ENCODE assay signal across 22 mouse cellular contexts in the genomic region with DNA sequence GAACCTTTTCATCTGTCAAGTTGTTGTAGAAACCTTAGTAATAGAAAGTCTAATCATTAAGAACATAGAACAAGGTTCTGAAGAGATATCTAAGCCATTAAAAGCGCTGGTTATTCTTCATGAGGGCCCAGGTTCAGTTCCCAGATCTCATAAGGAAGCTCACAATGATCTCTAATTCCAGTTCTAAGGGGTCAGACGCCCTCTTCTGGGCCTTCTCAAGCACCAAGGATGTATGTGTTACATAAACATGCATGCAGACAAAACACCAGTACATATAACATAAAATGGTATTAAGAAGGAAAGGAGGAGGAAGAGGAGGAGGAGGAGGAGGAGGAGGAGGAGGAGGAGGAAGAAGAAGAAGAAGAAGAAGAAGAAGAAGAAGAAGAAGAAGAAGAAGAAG.
A peak's percentile ranks its signal among the peaks of the same experiment; 100 is the strongest.
DNase-seq lines count a peak whose midpoint lies in the region; ATAC-seq and TF ChIP-seq lines count a peak whose summit lies in the region.
"Had no signal": no experiment of that assay in that cellular context is flagged by ENCODE, and none has a peak within 500 bp of the region (broad histone marks: within the 10 kb centered on the region; RNA-seq: fewer than 3 reads in every experiment).

No protein-coding gene starts in this region.

- TF ChIP-seq CTCF in intestine, postnatal 0 days (IDR thresholded peaks at IDR 0.05; ENCODE audit: low read depth), result 0 out of 2 replicates have a peak, but pooled peaks have one; percentile 10
- peak in 1 of 3 experiments; percentile 55; a peak in 2 of 6 replicates for TF ChIP-seq CTCF in MEL (IDR thresholded peaks at IDR 0.05 in 2 of 3, conservative IDR thresholded peaks at IDR 0.05 in 1 of 3; ENCODE audit: control insufficient read depth in 1 of 3, insufficient read depth in 1 of 3, low read depth in 2 of 3, low read length in 3 of 3, poor library complexity in 1 of 3, severe bottlenecking in 1 of 3)

- 58% methylated on average over 2 of the region's 2 CpGs for WGBS in intestine, postnatal 0 days
- 60% methylated on average over 2 of the region's 2 CpGs for WGBS in intestine, embryonic 16.5 days
- WGBS in limb, embryonic 12.5 days, result 57% methylated on average over 2 of the region's 2 CpGs
- 57% methylated on average over 2 of the region's 2 CpGs for WGBS in kidney, embryonic 14.5 days

- no peaks in the 10 kb centered on the region for H3K27me3 ChIP-seq in intestine, postnatal 0 days (replicated peaks; ENCODE audit: control insufficient read depth, insufficient read depth, low read length)
- H3K27me3 ChIP-seq in intestine, embryonic 16.5 days (replicated peaks; ENCODE audit: control insufficient read depth, insufficient read depth, low read length), result no peaks in the 10 kb centered on the region
- no peaks in the 10 kb centered on the region for H3K27me3 ChIP-seq in MEL (ENCODE audit: control insufficient read depth in 1 of 2, insufficient read depth in 2 of 2, low read length in 2 of 2)
- no peaks in the 10 kb centered on the region for H3K27me3 ChIP-seq in limb, embryonic 12.5 days
- no peaks in the 10 kb centered on the region for H3K27me3 ChIP-seq in kidney, embryonic 14.5 days (ENCODE audit: control insufficient read depth, insufficient read depth, low read length)
- H3K27me3 ChIP-seq: embryonic facial prominence, embryonic 12.5 days; embryonic facial prominence, embryonic 15.5 days; hindbrain, embryonic 12.5 days; hindbrain, embryonic 15.5 days had no signal

- no peak for ATAC-seq in intestine, postnatal 0 days
- ATAC-seq in intestine, embryonic 16.5 days, result no peak
- ATAC-seq in limb, embryonic 12.5 days (ENCODE audit: insufficient number of reproducible peaks, insufficient read depth, low FRiP score, low TSS enrichment, low read depth), result no peak
- no peak for ATAC-seq in kidney, embryonic 14.5 days (ENCODE audit: low FRiP score, low TSS enrichment)
- ATAC-seq: forebrain, embryonic 14.5 days; forebrain, postnatal 0 days had no signal

- H3K4me2 ChIP-seq in intestine, postnatal 0 days (replicated peaks; ENCODE audit: low read depth), result no peak overlapping the region
- no peak overlapping the region for H3K4me2 ChIP-seq in intestine, embryonic 16.5 days (ENCODE audit: low read depth, low read length)
- no peak overlapping the region for H3K4me2 ChIP-seq in limb, embryonic 12.5 days
- H3K4me2 ChIP-seq in kidney, embryonic 14.5 days (replicated peaks; ENCODE audit: low read depth, low read length), result no peak overlapping the region
- H3K4me2 ChIP-seq: embryonic facial prominence, embryonic 12.5 days; embryonic facial prominence, embryonic 15.5 days; heart, embryonic 11.5 days; hindbrain, embryonic 12.5 days; hindbrain, embryonic 15.5 days had no signal

- no peaks in the 10 kb centered on the region for H3K79me2 ChIP-seq in MEL (ENCODE audit: control insufficient read depth, insufficient read depth, low read length, poor library complexity)

- DNase-seq in 416B (ENCODE audit: low read depth), result peak; percentile 32
- DNase-seq in MEL (ENCODE audit: low read depth, low spot score), result peak; percentile 42
- no peak for DNase-seq in frontal cortex, postnatal 25 days (ENCODE audit: low spot score in 2 of 2)
- DNase-seq: adrenal gland, adult 2 months; adrenal gland, postnatal 14 days; cerebellum, adult 11 months; cerebellum, adult 2 months; cerebellum, adult 9-11 months; cerebellum, postnatal 25 days; forebrain, postnatal 0 days; gastrocnemius, postnatal 10 days; gastrocnemius, postnatal 36 days had no signal

- peak; percentile 64 for TF ChIP-seq RAD21 in MEL (IDR thresholded peaks at IDR 0.05; ENCODE audit: low read depth, low read length)

- TF ChIP-seq POLR2A in MEL (IDR thresholded peaks at IDR 0.05; ENCODE audit: control insufficient read depth in 1 of 2, insufficient read depth in 1 of 2, low read depth in 1 of 2, low read length in 2 of 2, poor library complexity in 1 of 2), result no peak

- no peak overlapping the region for H3K4me3 ChIP-seq in intestine, postnatal 0 days (ENCODE audit: low read depth, low read length)
- no peak overlapping the region for H3K4me3 ChIP-seq in intestine, embryonic 16.5 days (ENCODE audit: low read length)
- H3K4me3 ChIP-seq in MEL (ENCODE audit: control insufficient read depth in 1 of 2, insufficient read depth in 1 of 2, low read depth in 2 of 2, low read length in 2 of 2), result no peak overlapping the region
- no peak overlapping the region for H3K4me3 ChIP-seq in limb, embryonic 12.5 days (replicated peaks)
- H3K4me3 ChIP-seq in kidney, embryonic 14.5 days (ENCODE audit: low read length), result no peak overlapping the region
- H3K4me3 ChIP-seq: embryonic facial prominence, embryonic 12.5 days; embryonic facial prominence, embryonic 15.5 days; hindbrain, embryonic 12.5 days; hindbrain, embryonic 15.5 days had no signal

- no peak for TF ChIP-seq EP300 in MEL (IDR thresholded peaks at IDR 0.05; ENCODE audit: low read depth in 1 of 2, low read length in 2 of 2)

- no peaks in the 10 kb centered on the region for H3K36me3 ChIP-seq in intestine, postnatal 0 days (ENCODE audit: control insufficient read depth, insufficient read depth)
- H3K36me3 ChIP-seq in intestine, embryonic 16.5 days (ENCODE audit: control insufficient read depth, insufficient read depth, low read length), result no peaks in the 10 kb centered on the region
- H3K36me3 ChIP-seq in MEL (ENCODE audit: control insufficient read depth in 1 of 2, insufficient read depth in 2 of 2, low read length in 2 of 2), result no peaks in the 10 kb centered on the region
- no peaks in the 10 kb centered on the region for H3K36me3 ChIP-seq in limb, embryonic 12.5 days
- H3K36me3 ChIP-seq in kidney, embryonic 14.5 days (ENCODE audit: control insufficient read depth, insufficient read depth, low read length), result no peaks in the 10 kb centered on the region
- H3K36me3 ChIP-seq: embryonic facial prominence, embryonic 12.5 days; embryonic facial prominence, embryonic 15.5 days; hindbrain, embryonic 12.5 days; hindbrain, embryonic 15.5 days had no signal

- H3K4me1 ChIP-seq in intestine, postnatal 0 days (replicated peaks; ENCODE audit: control insufficient read depth, insufficient read depth, low read length), result no peaks in the 10 kb centered on the region
- no peaks in the 10 kb centered on the region for H3K4me1 ChIP-seq in intestine, embryonic 16.5 days (ENCODE audit: control insufficient read depth, insufficient read depth, low read length)
- peaks cover 0 to 5% of the 10 kb centered on the region in 2 experiments; a peak in 1 of 4 replicates for H3K4me1 ChIP-seq in MEL (ENCODE audit: control insufficient read depth in 1 of 2, insufficient read depth in 2 of 2, low read length in 2 of 2)
- peaks cover 24% of the 10 kb centered on the region for H3K4me1 ChIP-seq in limb, embryonic 12.5 days (replicated peaks)
- H3K4me1 ChIP-seq in kidney, embryonic 14.5 days (ENCODE audit: control insufficient read depth, insufficient read depth, low read length), result no peaks in the 10 kb centered on the region
- H3K4me1 ChIP-seq: embryonic facial prominence, embryonic 12.5 days; hindbrain, embryonic 15.5 days had no signal

- H3K9me3 ChIP-seq in intestine, postnatal 0 days (ENCODE audit: control insufficient read depth), result no peaks in the 10 kb centered on the region
- H3K9me3 ChIP-seq in intestine, embryonic 16.5 days (ENCODE audit: control insufficient read depth, low read length), result no peaks in the 10 kb centered on the region
- no peaks in the 10 kb centered on the region for H3K9me3 ChIP-seq in MEL (replicated peaks; ENCODE audit: insufficient read depth, low read length)
- H3K9me3 ChIP-seq in limb, embryonic 12.5 days, result no peaks in the 10 kb centered on the region
- H3K9me3 ChIP-seq in kidney, embryonic 14.5 days (ENCODE audit: control insufficient read depth, low read length), result no peaks in the 10 kb centered on the region
- H3K9me3 ChIP-seq: embryonic facial prominence, embryonic 12.5 days; embryonic facial prominence, embryonic 15.5 days; hindbrain, embryonic 12.5 days; hindbrain, embryonic 15.5 days had no signal

- no peak overlapping the region for H3K27ac ChIP-seq in intestine, postnatal 0 days (ENCODE audit: low read depth, low read length)
- no peak overlapping the region for H3K27ac ChIP-seq in intestine, embryonic 16.5 days (ENCODE audit: low read length)
- no peak overlapping the region for H3K27ac ChIP-seq in MEL (ENCODE audit: control insufficient read depth, low read depth, low read length)
- peak overlapping the region; percentile 89; the same call in 1 of the 2 replicates for H3K27ac ChIP-seq in limb, embryonic 12.5 days
- no peak overlapping the region for H3K27ac ChIP-seq in kidney, embryonic 14.5 days (ENCODE audit: low read depth, low read length)
- H3K27ac ChIP-seq: embryonic facial prominence, embryonic 15.5 days; hindbrain, embryonic 12.5 days; hindbrain, embryonic 15.5 days had no signal

- no peak overlapping the region for H3K9ac ChIP-seq in intestine, postnatal 0 days (ENCODE audit: low read depth, low read length)
- H3K9ac ChIP-seq in intestine, embryonic 16.5 days (ENCODE audit: low read depth, low read length), result no peak overlapping the region
- H3K9ac ChIP-seq in MEL (ENCODE audit: control insufficient read depth, low read depth, low read length, poor library complexity, severe bottlenecking), result no peak overlapping the region
- H3K9ac ChIP-seq in limb, embryonic 12.5 days (replicated peaks), result no peak overlapping the region
- H3K9ac ChIP-seq in kidney, embryonic 14.5 days (ENCODE audit: low read depth, low read length), result no peak overlapping the region
- H3K9ac ChIP-seq: embryonic facial prominence, embryonic 12.5 days; embryonic facial prominence, embryonic 15.5 days; forebrain, postnatal 0 days; hindbrain, embryonic 12.5 days; hindbrain, embryonic 15.5 days had no signal

TF ChIP-seq in MEL, 35 proteins besides CTCF, POLR2A, EP300 and RAD21:
- TF ChIP-seq ZC3H11A (IDR thresholded peaks at IDR 0.05; ENCODE audit: low read depth, low read length) (peak; percentile 61), NELFE (IDR thresholded peaks at IDR 0.05; ENCODE audit: low read depth, low read length) (no peak), TAL1 (IDR thresholded peaks at IDR 0.05; ENCODE audit: low read length) (no peak), MYB (IDR thresholded peaks at IDR 0.05; ENCODE audit: low read depth, low read length) (no peak), SMC3 (IDR thresholded peaks at IDR 0.05; ENCODE audit: low read depth, low read length) (peak; percentile 74)
TF ChIP-seq in MEL: peak in this region for 2.

Comparison
In these comparisons a context has a peak if more than half of its experiments do, and no peak if none do; other contexts are left out.
1. DNase-seq: peak in 416B (single experiment) and MEL (single experiment); none in frontal cortex, postnatal 25 days (0 of 2).